Mouse (Mus musculus) midbrain, postnatal 0 days (tissue): ENCODE results near the gene Acsf2. TPM values are rescaled to one million over a fixed set of nuclear protein-coding genes. Genes with fewer than 3 reads are reported as not detected.

Experiments
- ATAC-seq: fragments of 200-750 bp; cut with Nextera tagmentation; 2 replicates; pipeline ENCODE4 v1.8.0; 2017; ENCODE audit warnings: moderate number of reproducible peaks, mild to moderate bottlenecking, moderate TSS enrichment, moderate library complexity; ENCODE audit not compliant: low FRiP score
- DNase-seq: peaks from one replicate; pipeline ENCODE4 v3.0.0-alpha.2; 2015; ENCODE audit warnings: low spot score
- H3K27ac ChIP-seq: fragments of 300-500 bp; sonication (generic); 2 replicates; pipeline ENCODE4 v1.5.1; 2014; ENCODE audit warnings: low read depth, mild to moderate bottlenecking, low read length, mixed read lengths
- H3K27me3 ChIP-seq: fragments of 300-500 bp; sonication (generic); 2 replicates; pipeline ENCODE4 v1.6.1; 2014; ENCODE audit warnings: low read length, control low read depth, mixed read lengths; ENCODE audit not compliant: insufficient read depth
- H3K36me3 ChIP-seq: fragments of 300-500 bp; sonication (generic); 2 replicates; pipeline ENCODE4 v1.6.1; 2014; ENCODE audit warnings: low read length, control low read depth, mixed read lengths; ENCODE audit not compliant: insufficient read depth
- H3K4me1 ChIP-seq: fragments of 300-500 bp; sonication (generic); 2 replicates; pipeline ENCODE4 v1.6.1; 2014; ENCODE audit warnings: mild to moderate bottlenecking, control low read depth, antibody characterized with exemption, low read length, mixed read lengths; ENCODE audit not compliant: insufficient read depth
- H3K4me2 ChIP-seq: fragments of 300-500 bp; sonication (generic); 2 replicates; pipeline ENCODE4 v1.6.1; 2014; ENCODE audit warnings: low read depth, mild to moderate bottlenecking, low read length, mixed read lengths; ENCODE audit not compliant: poor library complexity, severe bottlenecking
- H3K4me3 ChIP-seq: fragments of 300-500 bp; sonication (generic); 2 replicates; pipeline ENCODE4 v1.5.1; 2014; ENCODE audit warnings: low read depth, mild to moderate bottlenecking, low read length, moderate library complexity
- H3K9ac ChIP-seq: fragments of 300-500 bp; sonication (generic); replicated peaks from 2 replicates; pipeline ENCODE4 v1.6.1; 2014; ENCODE audit warnings: mild to moderate bottlenecking, low read length, moderate library complexity, mixed read lengths; ENCODE audit not compliant: poor library complexity, severe bottlenecking
- H3K9me3 ChIP-seq: fragments of 300-500 bp; sonication (generic); 2 replicates; pipeline ENCODE4 v1.6.1; 2016; ENCODE audit warnings: low read length, control low read depth
- CTCF ChIP-seq: IDR thresholded peaks from 2 replicates; pipeline ENCODE4 v1.5.1; 2016; ENCODE audit warnings: antibody characterized with exemption, mild to moderate bottlenecking
- WGBS: fragments of 180-500 bp; shearing (Covaris S2); extraction: QIAGEN DNeasy Blood & Tissue Kit; methylation state at CpG from one replicate; pipeline ENCODE4 v1.1.7; 2014; 5-methylcytosine and 5-hydroxymethylcytosine counted together
- polyA plus RNA-seq: library from polyadenylated mRNA; unstranded; fragments of >200 nt; fragmentation: Nextera tagmentation; extraction: Ambion mirVana; gene quantifications from 2 replicates; pipeline ENCODE4 v1.2.1, GENCODE M21; 2015
- total RNA-seq: library from RNA; depleted of rRNA; stranded (reverse); fragments of >200 nt; gene quantifications from 2 replicates; pipeline ENCODE4 v1.2.3, GENCODE M21; 2014

Gene Acsf2
- total and polyA plus RNA-seq, 2 experiments from 2014 or later = 1.9 to 6.6 TPM

- peak; percentile 92 for ATAC-seq
- no peaks in the 10 kb centered on the region for H3K9me3 ChIP-seq
- H3K27me3 ChIP-seq = no peaks in the 10 kb centered on the region
- no peaks in the 10 kb centered on the region; the same call in 1 of the 2 replicates for H3K4me1 ChIP-seq
- H3K9ac ChIP-seq = peak within 1 kb of the TSS; percentile 69
- H3K36me3 ChIP-seq = no peaks in the 10 kb centered on the region
- WGBS = 3% methylated on average over 49 of the region's 49 CpGs
- TF ChIP-seq CTCF = peak; percentile 94
- peak; percentile 97 for DNase-seq
- H3K4me2 ChIP-seq = peak within 1 kb of the TSS; percentile 91
- H3K4me3 ChIP-seq = peak within 1 kb of the TSS; percentile 53
- H3K27ac ChIP-seq = peak within 1 kb of the TSS; percentile 82
Observed at GRCm38 (mm10) chr11:94548888-94549690, 52.6 kb downstream of the Acsf2 start, which contains the start of gene Rsad1. Gene Rsad1, minus strand, starts transcription at chr11:94549255.

GRCm38 (mm10) chr11:94548041-94548784 lies 53.5 kb downstream of the Acsf2 start:
- ATAC-seq = peak; percentile 62
- peak overlapping the region; percentile 82 for H3K27ac ChIP-seq
- H3K36me3 ChIP-seq = no peaks in the 10 kb centered on the region
- 11% methylated on average over 24 of the region's 24 CpGs for WGBS
- H3K4me2 ChIP-seq = peak overlapping the region; percentile 91
- no peaks in the 10 kb centered on the region for H3K27me3 ChIP-seq
- TF ChIP-seq CTCF = no peak
- no peaks in the 10 kb centered on the region; the same call in 1 of the 2 replicates for H3K4me1 ChIP-seq
- peak overlapping the region; percentile 69 for H3K9ac ChIP-seq
- peak; percentile 61 for DNase-seq
- no peaks in the 10 kb centered on the region for H3K9me3 ChIP-seq
- peak overlapping the region; percentile 53 for H3K4me3 ChIP-seq

GRCm38 (mm10) chr11:94547271-94547670 lies 54.4 kb downstream of the Acsf2 start:
- Histone ChIP-seq H3K4me1 (no peaks in the 10 kb centered on the region; the same call in 1 of the 2 replicates), H3K27ac (no peak overlapping the region), H3K27me3 (no peaks in the 10 kb centered on the region), H3K9me3 (no peaks in the 10 kb centered on the region), H3K4me2 (no peak overlapping the region), H3K36me3 (peaks cover 4% of the 10 kb centered on the region; the same call in 1 of the 2 replicates), H3K4me3 (no peak overlapping the region), H3K9ac (no peak overlapping the region)
- DNase-seq = no peak
- 93% methylated on average over 6 of the region's 6 CpGs for WGBS
- TF ChIP-seq CTCF = no peak
- ATAC-seq = no peak

- 99% methylated on average over 5 of the region's 5 CpGs for WGBS
- DNase-seq = no peak
Observed at GRCm38 (mm10) chr11:94546381-94546780, 55.3 kb downstream of the Acsf2 start.

DNA sequence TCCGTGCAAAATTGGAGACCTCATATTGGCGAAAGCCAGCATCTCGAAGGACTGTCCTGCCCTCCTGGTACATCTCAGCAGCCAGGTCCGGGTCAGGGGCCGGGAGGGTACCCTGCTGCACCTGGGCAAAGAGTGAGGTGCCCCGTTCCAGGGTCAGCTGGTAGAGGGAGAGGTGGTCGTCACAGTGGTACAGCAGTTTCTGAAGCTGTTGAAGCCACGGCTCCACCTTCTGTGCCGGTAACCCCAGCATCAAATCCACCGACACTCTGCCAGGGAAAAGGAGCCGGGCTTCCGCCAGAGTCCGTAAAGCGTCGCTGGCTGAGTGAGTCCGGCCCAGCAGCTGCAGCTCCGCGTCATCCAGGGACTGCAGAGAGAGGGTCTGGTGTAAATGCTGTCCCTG lies 57.2 kb downstream of the Acsf2 start:
- H3K4me2 ChIP-seq = peak overlapping the region; percentile 2; the same call in 1 of the 2 replicates
- no peak for ATAC-seq
- DNase-seq = no peak

More at GRCm38 (mm10) chr11:94546381-94546780, 55.3 kb downstream of the Acsf2 start:
- Histone ChIP-seq H3K4me3 (no peak overlapping the region), H3K27me3 (no peaks in the 10 kb centered on the region), H3K9me3 (no peaks in the 10 kb centered on the region), H3K36me3 (peaks cover 4% of the 10 kb centered on the region; the same call in 1 of the 2 replicates), H3K4me1 (no peaks in the 10 kb centered on the region; the same call in 1 of the 2 replicates), H3K27ac (no peak overlapping the region), H3K4me2 (no peak overlapping the region), H3K9ac (no peak overlapping the region)
- ATAC-seq = no peak
- no peak for TF ChIP-seq CTCF

More for the DNA sequence above, 57.2 kb downstream of the Acsf2 start:
- no peaks in the 10 kb centered on the region for H3K27me3 ChIP-seq
- H3K9ac ChIP-seq = no peak overlapping the region
- WGBS = 50% methylated on average over 18 of the region's 18 CpGs
- H3K4me1 ChIP-seq = no peaks in the 10 kb centered on the region; the same call in 1 of the 2 replicates
- H3K9me3 ChIP-seq = no peaks in the 10 kb centered on the region
- no peak for TF ChIP-seq CTCF
- H3K27ac ChIP-seq = no peak overlapping the region
- H3K36me3 ChIP-seq = peaks cover 4% of the 10 kb centered on the region; the same call in 1 of the 2 replicates
- H3K4me3 ChIP-seq = no peak overlapping the region
